Mouse (Mus musculus): ENCODE data around the gene Acaca.

- TF ChIP-seq POLR2AphosphoS2 (IDR thresholded peaks at IDR 0.05; ENCODE audit: insufficient read length, low read depth), result no peak
- no peak for TF ChIP-seq E2F4 (IDR thresholded peaks at IDR 0.05; ENCODE audit: insufficient read depth)
- no peak for TF ChIP-seq POLR2A (IDR thresholded peaks at IDR 0.05; ENCODE audit: insufficient read length, low read depth)
- TF ChIP-seq MYOG (IDR thresholded peaks at IDR 0.05; ENCODE audit: control insufficient read depth in 1 of 3, insufficient read depth in 1 of 3, insufficient read length in 2 of 3, low read depth in 2 of 3), result no peak
- TF ChIP-seq TCF12 (IDR thresholded peaks at IDR 0.05; ENCODE audit: insufficient read depth, poor library complexity, severe bottlenecking), result no peak
- TF ChIP-seq REST (IDR thresholded peaks at IDR 0.05; ENCODE audit: insufficient read depth, insufficient read length), result no peak
- TF ChIP-seq USF1 (IDR thresholded peaks at IDR 0.05; ENCODE audit: low read depth), result no peak
- TF ChIP-seq MAX (IDR thresholded peaks at IDR 0.05; ENCODE audit: low read depth), result no peak
- no peak for TF ChIP-seq CEBPB (IDR thresholded peaks at IDR 0.05; ENCODE audit: insufficient read depth, poor library complexity, severe bottlenecking)
- TF ChIP-seq MYOD1 (IDR thresholded peaks at IDR 0.05; ENCODE audit: control insufficient read depth in 1 of 3, insufficient read length in 2 of 3, low read depth in 2 of 3), result no peak
- no peak for TF ChIP-seq TCF3 (IDR thresholded peaks at IDR 0.05; ENCODE audit: insufficient read length, low read depth)
Observed at GRCm38 (mm10) chr11:84375951-84376496, 246.6 kb downstream of the Acaca start.
